Mouse (Mus musculus) v-Abl transformed pro-B cells (cell line): ENCODE measurements around the gene Prpsap1.

Experiments used
- in situ Hi-C, 2 experiments: fragments of 400-800 bp; cut with MboI; formaldehyde crosslinking; loops; one replicate each; pipeline ENCODE4 v1.15.1; 2025; ENCODE audit not compliant: unreplicated experiment in 2 of 2

Gene Prpsap1

DNA sequence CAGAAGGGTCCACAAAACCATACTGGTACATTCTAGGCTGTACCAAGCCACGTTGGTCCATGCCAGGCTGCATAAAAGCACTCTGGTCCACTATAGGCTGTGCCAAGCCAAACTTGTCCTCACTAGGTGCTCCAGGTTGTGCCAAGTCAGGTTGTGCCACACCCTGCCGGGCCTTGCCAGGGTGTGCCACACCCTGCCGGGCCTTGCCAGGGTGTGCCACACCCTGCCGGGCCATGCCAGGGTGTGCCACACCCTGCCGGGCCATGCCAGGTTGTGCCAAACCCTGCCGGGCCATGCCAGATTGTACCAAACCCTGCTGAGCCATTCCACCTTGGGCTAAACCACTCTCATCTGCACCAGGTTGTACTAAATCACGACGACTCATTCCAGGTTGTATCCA is 37.8 kb downstream of the Prpsap1 start:
- in situ Hi-C loops = loop anchor here (5.0 to 10.0 kb wide), 3 partner anchors 234 to 541 kb away; partner anchors contain the start of gene Smim6 (in 1 of the 2)

GRCm38 (mm10) chr11:116453889-116454288 is 40.1 kb downstream of the Prpsap1 start:
- in situ Hi-C loops = loop anchor here (10.0 kb wide), 2 partner anchors 309 to 539 kb away; partner anchors contain the start of gene Smim6 (in 1 of the 2)

DNA sequence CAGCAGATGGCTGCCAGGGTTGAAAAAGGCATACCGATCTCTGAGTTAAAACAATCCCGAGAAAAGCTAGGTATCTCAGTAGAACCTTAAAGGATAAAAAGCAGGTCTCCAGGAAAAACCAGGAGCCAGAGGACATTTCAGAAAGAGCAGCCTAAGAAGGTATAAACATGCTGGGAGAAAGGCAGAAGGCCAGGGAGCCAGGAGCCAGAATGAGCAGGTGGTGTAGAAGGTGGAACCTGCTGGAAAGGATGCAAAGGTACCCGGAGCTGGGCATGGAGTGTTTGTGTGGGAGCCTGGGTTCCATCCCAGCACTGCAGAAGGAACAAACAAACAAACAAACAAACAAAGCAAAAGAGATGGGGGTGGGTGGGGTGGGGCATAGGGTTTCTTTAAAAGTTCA is 44.7 kb downstream of the Prpsap1 start:
- in situ Hi-C loops = loop anchor here (5.0 kb wide), 3 partner anchors 52 to 227 kb away; no protein-coding TSS in a partner anchor

DNA sequence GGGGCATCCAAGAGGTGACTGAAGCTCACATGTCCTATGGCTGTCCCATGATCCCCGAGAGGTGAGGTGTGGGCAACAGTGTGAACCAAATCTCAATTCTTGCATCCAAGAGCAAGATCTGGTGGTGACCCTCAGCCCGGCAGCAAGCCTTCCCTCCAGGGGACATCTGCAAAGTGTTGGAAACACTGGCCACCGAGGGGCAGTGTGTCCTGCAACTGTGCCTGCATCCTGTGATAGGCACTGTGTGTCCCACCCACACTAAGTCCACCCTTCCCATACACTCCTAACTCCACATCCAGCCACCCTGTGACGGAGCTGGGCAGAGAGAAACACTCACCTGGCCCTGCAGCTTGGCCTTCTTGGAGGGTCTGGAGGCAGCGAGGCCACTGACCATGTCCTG is 46.2 kb downstream of the Prpsap1 start:
- in situ Hi-C loops = loop anchor here (5.0 kb wide), 3 partner anchors 51 to 226 kb away; no protein-coding TSS in a partner anchor

DNA sequence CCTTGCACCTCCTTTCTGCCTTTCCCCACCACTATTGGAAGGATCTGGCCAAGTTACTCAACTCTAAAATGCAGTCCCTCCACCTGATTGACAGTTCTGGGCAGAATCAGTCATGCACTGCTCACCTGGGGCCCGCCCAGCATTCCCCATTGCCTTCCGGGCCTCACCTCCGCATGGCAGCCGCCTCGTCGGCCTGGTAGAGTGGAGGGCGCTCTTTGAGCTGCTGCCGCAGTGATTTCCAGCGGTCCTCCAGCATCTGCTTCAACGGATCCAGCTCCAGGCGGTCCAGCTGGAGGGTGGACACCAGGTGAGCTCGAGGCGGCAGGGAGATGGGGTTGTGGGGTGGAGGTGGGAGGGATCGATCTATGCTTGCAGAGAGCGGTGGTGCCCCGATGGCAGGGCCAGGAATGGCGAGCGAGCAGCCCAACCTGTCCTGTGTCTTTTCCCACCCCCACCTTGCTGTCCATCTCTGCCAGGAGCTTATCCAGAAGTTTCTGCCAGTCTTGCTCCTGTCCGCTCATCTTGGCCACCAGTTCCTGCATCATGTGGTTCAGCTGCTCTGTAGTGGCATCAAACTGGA is 47.6 kb downstream of the Prpsap1 start:
- in situ Hi-C loops = loop anchor here (5.0 kb wide), 3 partner anchors 49 to 224 kb away; no protein-coding TSS in a partner anchor

DNA sequence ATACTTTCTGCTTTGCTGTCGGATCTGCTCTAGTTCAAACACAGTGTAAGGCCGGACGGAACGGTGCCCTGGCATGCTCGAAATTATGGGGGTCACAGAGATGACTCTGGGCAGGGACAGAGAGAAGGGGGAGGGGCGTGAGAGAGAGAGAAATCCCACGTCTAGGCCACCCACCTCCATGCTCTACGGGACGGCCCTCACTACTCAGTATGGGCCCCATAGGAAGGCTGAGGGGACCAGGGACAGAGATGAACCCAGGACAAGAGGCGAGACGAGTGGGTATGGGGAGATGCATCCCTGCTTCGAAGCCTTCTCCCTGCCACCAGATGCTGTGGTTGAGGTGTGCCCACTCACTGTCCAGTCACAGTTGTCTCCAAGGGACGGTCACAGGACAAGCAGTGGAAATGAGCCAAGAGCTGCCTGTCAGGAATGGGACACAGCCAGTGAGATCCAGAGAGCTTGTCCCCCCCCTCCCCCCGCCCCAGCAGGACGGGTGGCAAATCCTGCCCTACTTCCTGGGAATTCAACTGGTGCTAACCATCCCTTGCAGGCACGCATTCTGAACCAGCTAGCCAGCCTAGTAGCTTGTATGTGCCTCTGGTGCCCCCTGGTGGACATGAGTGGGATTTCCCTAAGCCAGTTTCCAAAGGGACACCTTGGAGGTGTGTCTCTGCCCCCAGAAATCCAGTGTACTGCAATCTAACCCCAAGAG is 48.2 kb downstream of the Prpsap1 start:
- in situ Hi-C loops = loop anchor here (5.0 kb wide), 3 partner anchors 48 to 223 kb away; no protein-coding TSS in a partner anchor

- in situ Hi-C loops = loop anchor here in 1 of 2 experiments (5.0 kb wide), 1 partner anchor 127 kb away; no protein-coding TSS in a partner anchor
Observed at GRCm38 (mm10) chr11:116443935-116444334, 50.1 kb downstream of the Prpsap1 start.

GRCm38 (mm10) chr11:116443311-116443710 is 50.7 kb downstream of the Prpsap1 start:
- in situ Hi-C loops = loop anchor here in 1 of 2 experiments (5.0 kb wide), 1 partner anchor 126 kb away; no protein-coding TSS in a partner anchor

DNA sequence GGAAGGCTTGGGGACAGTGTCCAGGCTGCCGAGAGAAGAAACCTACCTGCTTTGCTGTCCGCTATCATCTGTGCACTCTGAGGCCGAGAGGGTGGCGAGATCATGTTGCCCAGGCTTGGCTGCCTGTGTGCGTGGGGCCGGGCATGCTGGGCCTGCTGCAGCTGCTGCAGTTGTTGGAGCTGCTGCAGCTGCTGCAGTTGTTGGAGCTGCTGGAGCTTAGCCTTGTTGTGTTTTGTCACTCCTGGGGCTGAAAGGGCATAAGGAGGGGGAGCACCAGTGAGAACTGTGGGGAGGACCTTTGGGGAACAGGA is 51.2 kb downstream of the Prpsap1 start:
- in situ Hi-C loops = loop anchor here in 1 of 2 experiments (5.0 kb wide), 1 partner anchor 126 kb away; no protein-coding TSS in a partner anchor

- in situ Hi-C loops = loop anchor here in 1 of 2 experiments (5.0 kb wide), 1 partner anchor 125 kb away; no protein-coding TSS in a partner anchor
Observed at GRCm38 (mm10) chr11:116442129-116442866, 51.7 kb downstream of the Prpsap1 start.

- in situ Hi-C loops = loop anchor here in 1 of 2 experiments (5.0 kb wide), 1 partner anchor 123 kb away; no protein-coding TSS in a partner anchor
Observed at GRCm38 (mm10) chr11:116440408-116441068, 53.5 kb downstream of the Prpsap1 start.

DNA sequence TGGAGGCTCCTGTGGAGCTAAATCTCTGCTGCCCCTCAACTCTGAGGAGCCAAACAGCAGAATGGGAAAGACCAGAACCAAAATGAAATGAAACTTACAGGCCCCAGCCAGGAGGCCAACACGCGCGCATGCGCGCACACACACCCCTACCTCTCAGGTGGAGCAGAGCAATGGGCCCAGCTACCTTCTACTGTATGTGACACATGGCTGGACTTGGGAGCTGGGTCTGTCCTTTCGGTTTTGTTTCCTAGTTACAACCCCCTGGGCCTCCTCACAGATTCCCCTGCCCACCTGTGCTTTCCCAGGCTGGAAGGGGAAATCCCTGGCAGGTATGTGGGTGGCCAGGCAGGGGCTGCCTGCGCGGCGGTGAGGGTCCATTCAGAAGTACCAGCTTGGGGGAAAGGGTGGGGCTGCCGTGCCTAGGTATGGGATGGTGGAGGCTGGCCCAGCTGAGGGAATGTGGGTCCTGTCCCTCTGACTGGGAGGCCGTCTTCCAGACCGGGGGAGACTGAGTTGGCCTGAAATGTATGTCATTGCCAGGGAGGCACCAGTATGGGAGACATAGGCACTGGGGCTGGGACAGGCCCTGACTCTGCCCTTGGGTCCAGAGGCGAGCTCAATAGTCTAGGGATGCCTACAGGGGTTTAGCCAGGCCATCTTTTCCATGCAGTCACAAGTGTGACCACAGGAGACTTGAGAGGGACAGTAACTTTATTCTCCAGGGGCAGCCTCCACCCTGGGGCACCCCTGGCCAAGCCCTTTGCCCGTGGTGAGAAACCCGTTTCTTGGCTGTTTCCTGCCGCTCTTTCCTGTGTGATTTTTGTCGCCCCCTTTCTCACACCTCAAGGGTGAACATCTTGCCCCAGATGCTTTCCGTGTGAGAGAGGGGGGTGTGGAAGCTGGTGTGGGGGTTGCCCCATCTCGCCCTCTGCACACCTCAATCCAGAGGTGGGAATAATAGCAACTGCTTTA is 54.4 kb downstream of the Prpsap1 start:
- in situ Hi-C loops = loop anchor here in 1 of 2 experiments (5.0 kb wide), 1 partner anchor 122 kb away; no protein-coding TSS in a partner anchor

GRCm38 (mm10) chr11:116437541-116437940 is 56.5 kb downstream of the Prpsap1 start:
- in situ Hi-C loops = no loop called here

- in situ Hi-C loops = no loop called here
Observed at GRCm38 (mm10) chr11:116436725-116437331, 57.2 kb downstream of the Prpsap1 start.

DNA sequence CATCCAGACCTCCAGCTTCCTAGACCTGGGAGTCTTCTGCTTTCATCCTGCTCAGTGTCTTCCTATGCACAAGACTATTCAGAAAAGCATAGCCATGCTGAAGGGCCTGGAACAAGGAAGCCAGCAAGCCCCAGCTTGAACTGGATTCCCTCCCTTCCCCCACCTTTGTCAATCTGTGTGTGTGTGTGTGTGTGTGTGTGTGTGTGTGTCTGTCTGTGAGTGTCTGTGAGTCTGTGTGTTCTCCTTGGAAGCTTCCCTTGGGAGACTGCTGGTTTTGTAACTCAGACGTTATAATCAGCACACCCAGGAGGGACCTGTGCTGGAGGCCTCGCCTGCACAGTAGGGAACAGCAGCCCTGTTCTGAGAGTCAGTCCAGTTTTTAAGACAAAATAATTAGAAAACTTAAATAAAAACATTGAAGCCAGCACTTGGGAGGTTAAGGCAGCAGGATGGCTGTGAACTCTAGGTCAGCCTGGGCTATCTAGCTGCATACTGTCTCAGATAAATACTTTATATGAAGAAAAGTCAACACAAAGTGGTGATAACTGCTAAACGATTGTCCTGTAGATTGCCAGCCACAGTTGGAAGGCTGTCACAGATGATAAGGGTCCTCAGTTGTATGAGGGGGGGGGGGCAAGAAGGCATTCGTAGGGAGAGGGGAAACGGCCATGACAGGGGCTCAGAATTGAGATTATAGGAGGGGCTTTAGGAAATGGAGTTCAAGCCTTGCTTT is 57.8 kb downstream of the Prpsap1 start:
- in situ Hi-C loops = no loop called here

DNA sequence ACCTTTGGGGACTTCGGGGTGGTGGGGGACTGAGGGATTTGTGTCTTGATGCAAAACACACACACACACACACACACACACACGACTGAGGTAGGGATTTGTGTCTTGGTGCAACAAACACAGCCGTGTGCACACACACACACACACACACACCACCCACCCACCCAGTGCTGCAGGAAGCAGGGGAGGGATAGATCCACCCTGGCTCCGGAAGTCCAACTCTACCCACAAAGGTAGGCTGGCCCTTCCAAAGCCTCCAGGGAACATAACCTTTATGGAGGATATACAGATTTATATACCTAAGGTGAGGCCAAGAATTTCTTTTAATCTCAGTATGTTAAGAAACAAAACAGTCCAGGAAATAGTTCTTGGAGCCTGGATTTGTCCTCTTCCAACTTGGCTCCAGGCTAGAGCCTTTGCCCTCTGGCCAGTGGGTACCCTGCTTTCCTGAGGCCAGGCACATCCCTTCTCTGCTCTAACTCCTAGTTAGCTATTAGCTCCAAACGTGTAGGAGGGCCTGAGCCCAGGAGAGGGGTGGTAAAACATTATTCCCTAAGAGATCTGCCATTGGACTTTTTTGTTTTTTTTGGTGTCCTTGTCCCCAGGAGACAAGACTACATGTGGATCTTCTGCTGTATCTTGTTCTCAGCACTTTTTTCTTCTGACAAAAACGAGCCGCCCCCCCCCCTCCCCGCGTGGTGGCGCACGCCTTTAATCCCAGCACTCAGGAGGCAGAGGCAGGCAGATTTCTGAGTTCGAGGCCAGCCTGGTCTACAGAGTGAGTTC is 58.8 kb downstream of the Prpsap1 start:
- in situ Hi-C loops = no loop called here

DNA sequence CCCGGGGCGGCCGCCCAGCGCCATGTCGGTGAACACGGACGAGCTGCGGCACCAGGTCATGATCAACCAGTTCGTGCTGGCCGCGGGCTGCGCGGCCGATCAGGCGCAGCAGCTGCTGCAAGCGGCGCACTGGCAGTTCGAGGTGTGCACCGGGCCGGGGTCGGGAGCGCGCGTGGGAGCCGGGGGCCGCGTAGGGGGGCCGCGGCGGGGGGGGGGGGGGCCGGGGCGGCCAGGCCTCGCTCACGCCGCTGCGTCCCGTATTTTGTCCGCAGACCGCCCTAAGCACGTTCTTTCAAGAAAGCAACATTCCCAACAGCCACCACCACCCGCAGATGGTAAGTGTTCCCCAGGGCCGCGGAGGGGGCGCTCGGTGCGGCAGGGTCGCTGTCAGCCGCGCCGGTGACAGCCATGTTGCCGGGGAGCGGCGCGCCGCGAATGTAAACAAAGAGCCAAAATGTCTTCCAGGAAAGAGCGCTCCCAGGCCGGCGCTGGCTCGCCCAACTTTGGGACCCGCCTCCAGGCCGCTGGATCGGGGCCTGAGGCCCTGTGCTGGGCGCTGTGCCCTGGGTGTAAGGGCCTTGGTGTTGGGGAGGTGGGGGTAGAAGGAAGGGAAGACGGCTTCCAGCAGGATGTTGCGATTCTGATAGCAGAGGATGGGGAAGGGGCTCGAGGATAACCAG is 59.6 kb downstream of the Prpsap1 start:
- in situ Hi-C loops = no loop called here
